Mouse (Mus musculus): Measurements from ENCODE around the gene Trpc4.

GRCm38 (mm10) chr3:54289731-54290130 lies 133.9 kb downstream of the Trpc4 start:
- no peak for TF ChIP-seq TAL1 (IDR thresholded peaks at IDR 0.05; ENCODE audit: low read length)
- no peak for TF ChIP-seq GATA1 (IDR thresholded peaks at IDR 0.05; ENCODE audit: low read length)
